Mouse (Mus musculus) lung, embryonic 16.5 days (tissue): Measurements from ENCODE around the gene Usp34. TPM values are rescaled to one million over a fixed set of nuclear protein-coding genes. Genes with fewer than 3 reads are reported as not detected.
A peak's percentile ranks its signal among the peaks of the same experiment; 100 is the strongest.
"Not testable (repeated sequence)": the region's sequence is repeated elsewhere in the genome, so short reads cannot be mapped to it uniquely, and the experiment has no call there.

Source experiments
- ATAC-seq: fragments of 200-750 bp; cut with Nextera tagmentation; 2 replicates; pipeline ENCODE4 v1.8.0; 2017; ENCODE audit warnings: low read depth, mild to moderate bottlenecking, moderate library complexity
- H3K27ac ChIP-seq: fragments of 300-500 bp; sonication (generic); 2 replicates; pipeline ENCODE4 v1.5.1; 2014; ENCODE audit warnings: mild to moderate bottlenecking, control low read depth, low read length
- H3K27me3 ChIP-seq: fragments of 300-500 bp; sonication (generic); 2 replicates; pipeline ENCODE4 v1.6.1; 2014; ENCODE audit warnings: low read depth, low read length, mixed read lengths; ENCODE audit not compliant: control insufficient read depth, insufficient read depth
- H3K36me3 ChIP-seq: fragments of 300-500 bp; sonication (generic); 2 replicates; pipeline ENCODE4 v1.6.1; 2014; ENCODE audit warnings: low read length; ENCODE audit not compliant: control insufficient read depth, insufficient read depth
- H3K4me1 ChIP-seq: fragments of 300-500 bp; sonication (generic); replicated peaks from 2 replicates; pipeline ENCODE4 v1.6.1; 2014; ENCODE audit warnings: low read length, mixed read lengths; ENCODE audit not compliant: control insufficient read depth, insufficient read depth
- H3K4me2 ChIP-seq: fragments of 300-500 bp; sonication (generic); 2 replicates; pipeline ENCODE4 v1.6.1; 2014; ENCODE audit warnings: low read depth, low read length, control low read depth
- H3K4me3 ChIP-seq: fragments of 300-500 bp; sonication (generic); 2 replicates; pipeline ENCODE4 v1.5.1; 2014; ENCODE audit warnings: mild to moderate bottlenecking, low read length, control low read depth
- H3K9ac ChIP-seq: fragments of 300-500 bp; sonication (generic); 2 replicates; pipeline ENCODE4 v1.6.1; 2014; ENCODE audit warnings: low read length, control low read depth
- H3K9me3 ChIP-seq: fragments of 300-500 bp; sonication (generic); 2 replicates; pipeline ENCODE4 v1.6.1; 2016; ENCODE audit warnings: low read length; ENCODE audit not compliant: control insufficient read depth
- WGBS: fragments of 180-500 bp; shearing (Covaris S2); extraction: QIAGEN DNeasy Blood & Tissue Kit; methylation state at CpG from one replicate; pipeline ENCODE4 v1.1.7; 2014; 5-methylcytosine and 5-hydroxymethylcytosine counted together
- polyA plus RNA-seq: library from polyadenylated mRNA; unstranded; fragments of >200 nt; fragmentation: Nextera tagmentation; extraction: Ambion mirVana; gene quantifications from 2 replicates; pipeline ENCODE4 v1.2.1, GENCODE M21; 2015

Usp34 gene
- polyA plus RNA-seq, 1 experiment from 2014 or later = 21.3 TPM

GRCm38 (mm10) chr11:23288866-23289265, 17.8 kb upstream of the Usp34 start:
- not testable (repeated sequence) for H3K9me3 ChIP-seq, ATAC-seq, H3K27me3 ChIP-seq, H3K4me2 ChIP-seq, H3K4me1 ChIP-seq, H3K4me3 ChIP-seq, H3K9ac ChIP-seq, H3K27ac ChIP-seq
- 72% methylated on average over 4 of the region's 4 CpGs for WGBS
- peaks cover 64% of the 10 kb centered on the region for H3K36me3 ChIP-seq

- 98% methylated on average over 2 of the region's 2 CpGs for WGBS
- Histone ChIP-seq H3K4me2 (no peak overlapping the region), H3K4me1 (no peaks in the 10 kb centered on the region), H3K4me3 (no peak overlapping the region), H3K36me3 (peaks cover 38% of the 10 kb centered on the region), H3K27ac (no peak overlapping the region), H3K9ac (no peak overlapping the region), H3K27me3 (no peaks in the 10 kb centered on the region), H3K9me3 (no peaks in the 10 kb centered on the region)
- ATAC-seq = no peak
Observed at GRCm38 (mm10) chr11:23297379-23297778, 9.3 kb upstream of the Usp34 start.

- Histone ChIP-seq H3K4me2 (no peak overlapping the region), H3K36me3 (peaks cover 29% of the 10 kb centered on the region), H3K4me1 (no peaks in the 10 kb centered on the region), H3K9me3 (no peaks in the 10 kb centered on the region), H3K27ac (no peak overlapping the region), H3K27me3 (no peaks in the 10 kb centered on the region), H3K9ac (no peak overlapping the region), H3K4me3 (no peak overlapping the region)
- ATAC-seq = peak; percentile 65
- 70% methylated on average over 2 of the region's 2 CpGs for WGBS
Observed at GRCm38 (mm10) chr11:23298301-23298700, 8.4 kb upstream of the Usp34 start.

DNA sequence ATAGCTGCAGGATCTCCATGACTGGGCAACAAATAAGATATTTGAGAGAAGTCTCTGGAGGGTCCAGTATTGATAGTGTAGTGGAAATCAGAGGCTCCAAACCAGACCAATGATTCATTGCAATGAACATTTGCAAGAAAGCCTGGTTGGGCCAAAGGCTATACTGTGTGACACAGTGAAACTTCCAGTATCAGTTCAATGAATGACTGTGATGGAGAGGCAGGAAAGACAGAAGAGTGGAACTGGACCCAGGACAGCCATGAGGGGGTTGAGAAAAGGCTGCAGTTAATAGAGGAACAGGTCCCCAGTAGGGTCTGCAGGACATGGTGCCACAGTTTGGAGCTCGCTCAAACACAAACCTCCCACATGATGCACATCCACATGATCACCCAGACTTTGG, 6.8 kb upstream of the Usp34 start:
- Histone ChIP-seq H3K4me3 (no peak overlapping the region), H3K27ac (no peak overlapping the region), H3K9me3 (no peaks in the 10 kb centered on the region), H3K36me3 (peaks cover 19% of the 10 kb centered on the region), H3K4me2 (no peak overlapping the region), H3K9ac (no peak overlapping the region), H3K27me3 (no peaks in the 10 kb centered on the region), H3K4me1 (no peaks in the 10 kb centered on the region)
- no peak for ATAC-seq
- WGBS = 84% methylated on average over 1 of the region's 1 CpGs

DNA sequence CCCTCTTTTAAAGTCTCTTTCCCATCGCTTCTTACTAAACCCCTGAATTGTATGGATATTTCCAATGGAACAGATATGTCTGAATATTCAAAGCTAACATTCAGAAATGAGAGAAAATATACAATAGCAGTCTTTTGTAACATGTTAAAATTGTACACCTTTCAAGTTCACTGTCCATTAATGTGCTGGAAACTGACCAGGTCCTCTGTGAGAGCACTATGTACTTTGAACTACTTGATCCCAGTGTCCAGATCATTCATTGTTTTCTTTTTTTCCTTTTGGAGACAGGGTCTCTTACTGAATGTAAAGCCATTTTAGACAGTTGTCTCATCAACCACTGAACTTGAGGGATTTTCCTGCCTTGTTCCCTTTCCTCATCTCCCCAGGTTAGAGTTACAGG, 3.6 kb upstream of the Usp34 start:
- no peak for ATAC-seq
- Histone ChIP-seq H3K9ac (no peak overlapping the region), H3K4me1 (peaks cover 2% of the 10 kb centered on the region; the same call in 1 of the 2 replicates), H3K9me3 (no peaks in the 10 kb centered on the region), H3K4me3 (no peak overlapping the region), H3K27me3 (no peaks in the 10 kb centered on the region), H3K4me2 (no peak overlapping the region), H3K27ac (no peak overlapping the region), H3K36me3 (no peaks in the 10 kb centered on the region)
- WGBS = 75% methylated on average over 1 of the region's 1 CpGs

- peak overlapping the region; percentile 91 for H3K4me3 ChIP-seq
- peak overlapping the region; percentile 96 for H3K9ac ChIP-seq
- H3K4me2 ChIP-seq = peak overlapping the region; percentile 80
- H3K27ac ChIP-seq = peak overlapping the region; percentile 97
- H3K36me3 ChIP-seq, H3K27me3 ChIP-seq, ATAC-seq, H3K9me3 ChIP-seq: not testable (repeated sequence)
- H3K4me1 ChIP-seq = peaks cover 15% of the 10 kb centered on the region
- WGBS = 33% methylated on average over 10 of the region's 10 CpGs
Observed at GRCm38 (mm10) chr11:23305101-23305672, 1.5 kb upstream of the Usp34 start.

- under 1% methylated on average over 50 of the region's 98 CpGs for WGBS
- H3K9ac ChIP-seq = peak overlapping the region; percentile 96
- no peaks in the 10 kb centered on the region for H3K36me3 ChIP-seq
- H3K27ac ChIP-seq = peak overlapping the region; percentile 97
- no peaks in the 10 kb centered on the region for H3K27me3 ChIP-seq
- peaks cover 15% of the 10 kb centered on the region for H3K4me1 ChIP-seq
- ATAC-seq = peak; percentile 98
- peak overlapping the region; percentile 91 for H3K4me3 ChIP-seq
- peak overlapping the region; percentile 80 for H3K4me2 ChIP-seq
- no peaks in the 10 kb centered on the region for H3K9me3 ChIP-seq
Observed at GRCm38 (mm10) chr11:23305673-23306608, 754 bp upstream of the Usp34 start.

GRCm38 (mm10) chr11:23307566-23307920, 848 bp downstream of the Usp34 start:
- Histone ChIP-seq H3K4me2 (peak overlapping the region; percentile 70), H3K4me1 (peaks cover 15% of the 10 kb centered on the region), H3K9me3 (no peaks in the 10 kb centered on the region), H3K36me3 (peaks cover under 1% of the 10 kb centered on the region; the same call in 1 of the 2 replicates), H3K27ac (peak overlapping the region; percentile 97), H3K9ac (peak overlapping the region; percentile 96), H3K4me3 (peak overlapping the region; percentile 91), H3K27me3 (no peaks in the 10 kb centered on the region)
- ATAC-seq = no peak
- WGBS = 1% methylated on average over 6 of the region's 6 CpGs

- ATAC-seq = no peak
Observed at GRCm38 (mm10) chr11:23313496-23313895, 6.8 kb downstream of the Usp34 start.

More at GRCm38 (mm10) chr11:23313496-23313895, 6.8 kb downstream of the Usp34 start:
- WGBS = 69% methylated on average over 1 of the region's 1 CpGs
- Histone ChIP-seq H3K4me2 (no peak overlapping the region), H3K36me3 (peaks cover 5% of the 10 kb centered on the region; the same call in 1 of the 2 replicates), H3K9me3 (no peaks in the 10 kb centered on the region), H3K4me1 (peaks cover 10% of the 10 kb centered on the region), H3K9ac (no peak overlapping the region), H3K27ac (no peak overlapping the region), H3K4me3 (no peak overlapping the region), H3K27me3 (no peaks in the 10 kb centered on the region)
